ENCODE assay signal across 18 mouse cellular contexts in the genomic region with DNA sequence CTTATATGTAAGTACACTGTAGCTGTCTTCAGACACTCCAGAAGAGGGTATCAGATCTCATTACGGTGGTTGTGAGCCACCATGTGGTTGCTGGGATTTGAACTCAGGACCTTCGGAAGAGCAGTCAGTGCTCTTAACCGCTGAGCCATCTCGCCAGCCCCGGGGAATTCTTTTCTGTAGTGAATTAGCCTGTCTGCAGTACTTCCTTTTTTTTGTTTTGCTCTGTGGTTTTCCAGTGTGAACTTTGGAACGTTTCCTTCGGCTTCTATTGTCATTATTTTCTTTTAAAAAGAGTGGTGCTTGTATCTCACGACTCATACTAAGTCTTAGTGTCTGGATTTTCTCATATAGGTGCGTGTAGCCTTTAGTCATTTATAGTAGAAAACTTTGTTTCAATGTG. TPM values are rescaled to one million over a fixed set of nuclear protein-coding genes. Genes with fewer than 3 reads are reported as not detected.
DNase-seq lines count a peak whose midpoint lies in the region; ATAC-seq and TF ChIP-seq lines count a peak whose summit lies in the region.
"Not testable (repeated sequence)": the region's sequence is repeated elsewhere in the genome, so short reads cannot be mapped to it uniquely, and the experiment has no call there.
"Had no signal": no experiment of that assay in that cellular context is flagged by ENCODE, and none has a peak within 500 bp of the region (broad histone marks: within the 10 kb centered on the region; RNA-seq: fewer than 3 reads in every experiment).

No protein-coding gene starts in this region.

- not testable (repeated sequence) for TF ChIP-seq CTCF in CH12.LX (conservative IDR thresholded peaks at IDR 0.05 in 1 of 2, IDR thresholded peaks at IDR 0.05 in 1 of 2; ENCODE audit: low read depth in 2 of 2, low read length in 2 of 2); MEL (IDR thresholded peaks at IDR 0.05 in 2 of 3, conservative IDR thresholded peaks at IDR 0.05 in 1 of 3; ENCODE audit: control insufficient read depth in 1 of 3, insufficient read depth in 1 of 3, low read depth in 2 of 3, low read length in 3 of 3, poor library complexity in 1 of 3, severe bottlenecking in 1 of 3)

- dilution Hi-C loops in CH12.LX (cut with MboI; ENCODE audit: extremely low pct_ligation_motif_present, extremely low pct_unique_long_range_greater_than_20kb, low sequenced_read_pairs) = not testable (repeated sequence)

- not testable (repeated sequence) for H3K27me3 ChIP-seq in CH12.LX (replicated peaks); MEL (ENCODE audit: control insufficient read depth in 1 of 2, insufficient read depth in 2 of 2, low read length in 2 of 2); splenic B cell, adult 2 months (ENCODE audit: control insufficient read depth, insufficient read depth, low read length, poor library complexity, severe bottlenecking)

- ATAC-seq in common myeloid progenitor, adult 5-6 weeks (replicated peaks; ENCODE audit: low read depth, poor library complexity, severe bottlenecking) = peak; percentile 56
- ATAC-seq in hematopoietic stem cell, adult 5-6 weeks (replicated peaks in 1 of 2; ENCODE audit: insufficient read depth in 1 of 2, low FRiP score in 2 of 2, low TSS enrichment in 1 of 2, low read depth in 1 of 2, poor library complexity in 2 of 2, severe bottlenecking in 2 of 2) = peak; percentile 39 to 42; a peak in 2 of 4 replicates
- 0 out of 2 replicates have a peak, but pooled peaks have one; percentile 38 for ATAC-seq in megakaryocyte, adult 5-6 weeks (ENCODE audit: poor library complexity, severe bottlenecking)
- ATAC-seq in megakaryocyte progenitor cell, adult 5-6 weeks (replicated peaks; ENCODE audit: poor library complexity) = peak; percentile 44; the same call in 1 of the 2 replicates

- not testable (repeated sequence) for H3K79me2 ChIP-seq in CH12.LX (replicated peaks; ENCODE audit: control insufficient read depth, extremely low read depth, insufficient read depth, poor library complexity, severe bottlenecking); MEL (ENCODE audit: control insufficient read depth, insufficient read depth, low read length, poor library complexity)

- peak; percentile 17 for DNase-seq in CH12.LX (ENCODE audit: extremely low read depth)
- not testable (repeated sequence) for DNase-seq in MEL (ENCODE audit: low read depth, low spot score)
- peak; percentile 32 for DNase-seq in splenic B cell, adult 2 months (ENCODE audit: low read depth, low spot score)

- H3K4me2 ChIP-seq in CH12.LX (ENCODE audit: insufficient read depth, low read depth, poor library complexity, severe bottlenecking) = not testable (repeated sequence)

- not testable (repeated sequence) for H3K9me3 ChIP-seq in CH12.LX (replicated peaks; ENCODE audit: low read length); MEL (replicated peaks; ENCODE audit: insufficient read depth, low read length)

- TF ChIP-seq RAD21 in CH12.LX (IDR thresholded peaks at IDR 0.05; ENCODE audit: low read depth, low read length); MEL (IDR thresholded peaks at IDR 0.05; ENCODE audit: low read depth, low read length): not testable (repeated sequence)

- in situ Hi-C loops in CH12.LX (cut with MboI; ENCODE audit: low pct_ligation_motif_present, low pct_unique_long_range_greater_than_20kb, low sequenced_read_pairs) = not testable (repeated sequence)

- H3K27ac ChIP-seq in CH12.LX (ENCODE audit: insufficient read depth, low read depth); MEL (ENCODE audit: control insufficient read depth, low read depth, low read length): not testable (repeated sequence)

- H3K4me3 ChIP-seq in CH12.LX (replicated peaks in 1 of 3; ENCODE audit: low read depth in 2 of 3, low read length in 2 of 3, poor library complexity in 1 of 3); MEL (ENCODE audit: control insufficient read depth in 1 of 2, insufficient read depth in 1 of 2, low read depth in 2 of 2, low read length in 2 of 2): not testable (repeated sequence)

- H3K36me3 ChIP-seq in CH12.LX (replicated peaks in 1 of 2; ENCODE audit: control insufficient read depth in 1 of 2, insufficient read depth in 1 of 2, low read length in 1 of 2) (peaks cover 15 to 52% of the 10 kb centered on the region in 2 experiments), MEL (ENCODE audit: control insufficient read depth in 1 of 2, insufficient read depth in 2 of 2, low read length in 2 of 2) (peaks cover 0 to 37% of the 10 kb centered on the region in 2 experiments; a peak in 2 of 4 replicates)
- H3K36me3 ChIP-seq in splenic B cell, adult 2 months (ENCODE audit: control insufficient read depth, insufficient read depth, low read length, poor library complexity, severe bottlenecking) = not testable (repeated sequence)

- TF ChIP-seq EP300 in CH12.LX (IDR thresholded peaks at IDR 0.05; ENCODE audit: low read length); MEL (IDR thresholded peaks at IDR 0.05; ENCODE audit: low read depth in 1 of 2, low read length in 2 of 2): not testable (repeated sequence)

- not testable (repeated sequence) for H3K4me1 ChIP-seq in CH12.LX (ENCODE audit: control insufficient read depth in 1 of 2, insufficient read depth in 2 of 2); MEL (ENCODE audit: control insufficient read depth in 1 of 2, insufficient read depth in 2 of 2, low read length in 2 of 2)

- not testable (repeated sequence) for TF ChIP-seq POLR2A in CH12.LX (IDR thresholded peaks at IDR 0.05; ENCODE audit: low read depth, low read length); MEL (IDR thresholded peaks at IDR 0.05; ENCODE audit: control insufficient read depth in 1 of 2, insufficient read depth in 1 of 2, low read depth in 1 of 2, low read length in 2 of 2, poor library complexity in 1 of 2)

- not testable (repeated sequence) for H3K9ac ChIP-seq in CH12.LX (ENCODE audit: insufficient read depth, low read depth); MEL (ENCODE audit: control insufficient read depth, low read depth, low read length, poor library complexity, severe bottlenecking)

TF ChIP-seq in CH12.LX, 34 proteins besides CTCF, POLR2A, EP300 and RAD21:
- peak; percentile 54; the same call in 1 of the 2 replicates for TF ChIP-seq TBP (conservative IDR thresholded peaks at IDR 0.05; ENCODE audit: low read depth, low read length)

TF ChIP-seq in MEL, 35 proteins besides CTCF, POLR2A, EP300 and RAD21:
- TF ChIP-seq TBP (IDR thresholded peaks at IDR 0.05; ENCODE audit: low read depth, low read length) = peak; percentile 59

RNA-seq across cellular contexts. Expression of gene Aspm, which starts 11.5 kb away (rescaled TPM):
- total RNA-seq in CH12.LX (2012; rRNA removed) (19.6 and 20.6 TPM in 2 replicates), CH12.LX (2014; rRNA removed) (19.5 and 20.2 TPM in 2 replicates), MEL (2012; rRNA removed) (15.1 and 19.4 TPM in 2 replicates)
- polyA plus RNA-seq in CH12.LX (2012; ENCODE audit: insufficient read length, low read depth) (18.3 and 19.6 TPM in 2 replicates), MEL (2012; ENCODE audit: insufficient read depth in 1 of 2, insufficient read length in 2 of 2, low read depth in 1 of 2, low replicate concordance in 2 of 2, missing spikeins in 1 of 2) (100 to 1,000 TPM in 1 of 2 experiments, 10 to 100 TPM in 1; 15.1 to 137 TPM)
- 44.0 and 51.2 TPM in 2 replicates for total RNA-seq in common myeloid progenitor, adult 5-6 weeks (2017)
- 30.3 and 41.5 TPM in 2 replicates for total RNA-seq in hematopoietic stem cell, adult 5-6 weeks (2017)
- total RNA-seq in megakaryocyte, adult 5-6 weeks (2015) = 29.5 and 32.8 TPM in 2 replicates
- 37.9 and 41.0 TPM in 2 replicates for total RNA-seq in megakaryocyte, adult 5-6 weeks (2017)
- total RNA-seq in megakaryocyte progenitor cell, adult 5-6 weeks (2015) = 21.9 and 25.8 TPM in 2 replicates
- 24.4 and 29.7 TPM in 2 replicates for total RNA-seq in megakaryocyte progenitor cell, adult 5-6 weeks (2017)

RNA-seq across cellular contexts. Expression of gene Zbtb41, which starts 21.0 kb away (rescaled TPM):
- total RNA-seq in CH12.LX (2012; rRNA removed) (4.8 and 6.5 TPM in 2 replicates), CH12.LX (2014; rRNA removed) (7.3 and 9.8 TPM in 2 replicates), MEL (2012; rRNA removed) (8.4 and 9.3 TPM in 2 replicates)
- polyA plus RNA-seq in CH12.LX (2012; ENCODE audit: insufficient read length, low read depth) (6.3 and 7.0 TPM in 2 replicates), MEL (2012; ENCODE audit: insufficient read depth in 1 of 2, insufficient read length in 2 of 2, low read depth in 1 of 2, low replicate concordance in 2 of 2, missing spikeins in 1 of 2) (1 to 10 TPM in 1 of 2 experiments, not detected in 1; 7.6 TPM)
- total RNA-seq in common myeloid progenitor, adult 5-6 weeks (2017) = 21.2 and 28.9 TPM in 2 replicates
- 37.1 and 47.7 TPM in 2 replicates for total RNA-seq in hematopoietic stem cell, adult 5-6 weeks (2017)
- total RNA-seq in megakaryocyte, adult 5-6 weeks (2015) = 7.9 and 10.0 TPM in 2 replicates
- 12.2 and 13.9 TPM in 2 replicates for total RNA-seq in megakaryocyte, adult 5-6 weeks (2017)
- total RNA-seq in megakaryocyte progenitor cell, adult 5-6 weeks (2015) = 12.0 and 14.5 TPM in 2 replicates
- total RNA-seq in megakaryocyte progenitor cell, adult 5-6 weeks (2017) = 18.2 and 18.8 TPM in 2 replicates

RNA-seq across cellular contexts. Expression of gene F13b, which starts 58.4 kb away (rescaled TPM):
- not detected in 2 replicates for total RNA-seq in CH12.LX (2012; rRNA removed)
- not detected in 2 replicates for total RNA-seq in CH12.LX (2014; rRNA removed)
- not detected in 2 replicates for polyA plus RNA-seq in CH12.LX (2012; ENCODE audit: insufficient read length, low read depth)
- total RNA-seq in MEL (2012; rRNA removed) = not detected in 2 replicates
- not detected for polyA plus RNA-seq in MEL (2012; ENCODE audit: insufficient read depth in 1 of 2, insufficient read length in 2 of 2, low read depth in 1 of 2, low replicate concordance in 2 of 2, missing spikeins in 1 of 2)
- not detected in 2 replicates for total RNA-seq in common myeloid progenitor, adult 5-6 weeks (2017)
- total RNA-seq in hematopoietic stem cell, adult 5-6 weeks (2017) = not detected in 2 replicates
- not detected in 2 replicates for total RNA-seq in megakaryocyte, adult 5-6 weeks (2015)
- not detected in 2 replicates for total RNA-seq in megakaryocyte, adult 5-6 weeks (2017)
- not detected in 2 replicates for total RNA-seq in megakaryocyte progenitor cell, adult 5-6 weeks (2015)
- not detected in 2 replicates for total RNA-seq in megakaryocyte progenitor cell, adult 5-6 weeks (2017)
- total RNA-seq: adrenal gland, adult 8-10 months; adrenal gland, postnatal 25 days; adrenal gland, postnatal 36 days; ES-E14; G1E had no signal
- polyA plus RNA-seq: activated CD4-positive, CD25-positive, alpha-beta regulatory T cell, adult 4 months; brain, embryonic 14.5 days; C2C12; CD4-positive, CD25-positive, alpha-beta regulatory T cell, adult 4 months; cerebellum, adult 2 months; G1E; Patski had no signal
